Mouse (Mus musculus) macrophage (primary cell): Measurements from ENCODE around the gene Clec2g. TPM values are rescaled to one million over a fixed set of nuclear protein-coding genes. Genes with fewer than 3 reads are reported as not detected.

Experiments used
- H3K27ac ChIP-seq: fragments of 350-480 bp; formaldehyde crosslinking; 2 replicates; pipeline ENCODE4 v1.9.0; 2021
- H3K36me3 ChIP-seq: fragments of 350-480 bp; formaldehyde crosslinking; 2 replicates; pipeline ENCODE4 v1.9.0; 2021; ENCODE audit errors: inconsistent target
- H3K4me3 ChIP-seq: fragments of 350-480 bp; formaldehyde crosslinking; 2 replicates; pipeline ENCODE4 v1.9.0; 2021; ENCODE audit errors: inconsistent target
- H3K79me2 ChIP-seq: fragments of 350-480 bp; formaldehyde crosslinking; 2 replicates; pipeline ENCODE4 v1.9.0; 2021; ENCODE audit errors: inconsistent target
- WGBS: methylation state at CpG from one replicate; pipeline ENCODE4 v1.1.7; 2026; ENCODE audit warnings: inconsistent platforms; ENCODE audit not compliant: missing documents; 5-methylcytosine and 5-hydroxymethylcytosine counted together
- polyA plus RNA-seq: library from polyadenylated mRNA; stranded (reverse); fragments of 250-400 nt; gene quantifications from 3 replicates; pipeline ENCODE4 v1.2.4, GENCODE M21; 2018; ENCODE audit warnings: inconsistent platforms

Clec2g gene
- polyA plus RNA-seq, 1 experiment from 2014 or later: not detected

- H3K27ac ChIP-seq: no peak overlapping the region
- no peak overlapping the region for H3K4me3 ChIP-seq
- 94% methylated on average over 6 of the region's 8 CpGs for WGBS
- no peaks in the 10 kb centered on the region for H3K36me3 ChIP-seq
- H3K79me2 ChIP-seq: no peaks in the 10 kb centered on the region
Observed at GRCm38 (mm10) chr6:129027451-129028248, 93.5 kb downstream of the Clec2g start.

- H3K4me3 ChIP-seq: no peak overlapping the region
- WGBS: 48% methylated on average over 6 of the region's 6 CpGs
- H3K27ac ChIP-seq: no peak overlapping the region
- H3K79me2 ChIP-seq: no peaks in the 10 kb centered on the region
- H3K36me3 ChIP-seq: no peaks in the 10 kb centered on the region
Observed at GRCm38 (mm10) chr6:129030175-129030824, 96.1 kb downstream of the Clec2g start.

GRCm38 (mm10) chr6:129030964-129031363 lies 96.8 kb downstream of the Clec2g start:
- WGBS: 91% methylated on average over 2 of the region's 2 CpGs
- Histone ChIP-seq H3K36me3 (no peaks in the 10 kb centered on the region), H3K79me2 (no peaks in the 10 kb centered on the region), H3K4me3 (no peak overlapping the region), H3K27ac (no peak overlapping the region)

DNA sequence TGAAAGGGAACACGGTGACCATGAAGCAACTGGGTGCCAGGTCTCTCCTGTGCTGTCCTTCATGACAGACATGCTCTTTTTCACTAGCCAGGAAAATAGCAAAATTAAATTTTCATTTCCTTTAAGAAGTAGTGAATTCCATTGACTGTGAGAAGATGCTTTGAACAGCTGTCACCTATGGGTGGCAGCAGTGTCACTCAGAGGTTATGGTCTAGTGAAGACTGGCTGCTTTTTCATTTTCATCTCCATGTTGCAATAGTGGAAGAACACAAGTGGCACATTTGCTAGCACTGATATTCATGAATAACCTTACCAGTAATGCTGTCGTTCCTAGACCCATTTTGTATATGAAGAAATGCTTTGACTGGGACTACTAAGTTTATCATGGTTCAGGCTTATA lies 99.2 kb downstream of the Clec2g start:
- Histone ChIP-seq H3K4me3 (no peak overlapping the region), H3K27ac (no peak overlapping the region), H3K36me3 (no peaks in the 10 kb centered on the region), H3K79me2 (no peaks in the 10 kb centered on the region)
- WGBS: 50% methylated on average over 2 of the region's 2 CpGs

Other genes starting within 250 kb of the Clec2g start
- gene Klrb1, start 211.3 kb upstream of the Clec2g start, polyA plus RNA-seq: not detected in 3 replicates
- 0.22 TPM in 1 of 3 replicates, not detected in the others for gene Klrb1c, start 145.2 kb upstream of the Clec2g start, polyA plus RNA-seq
- gene Gm44511, start 108.1 kb upstream of the Clec2g start, polyA plus RNA-seq: not detected in 3 replicates
- 0.24 TPM in 1 of 3 replicates, not detected in the others for gene Klrb1b, start 108.0 kb upstream of the Clec2g start, polyA plus RNA-seq
- gene Clec2i, start 46.8 kb upstream of the Clec2g start, polyA plus RNA-seq: 4.1 to 7.2 TPM (median 5.9 TPM) in 3 replicates
- 0.64 to 4.3 TPM (median 0.99 TPM) in 3 replicates for gene BC035044, start 43.3 kb upstream of the Clec2g start, polyA plus RNA-seq
- gene Klrb1f, start 111.5 kb downstream of the Clec2g start, polyA plus RNA-seq: 0.14 TPM in 1 of 3 replicates, not detected in the others
- 0.06 TPM in 1 of 3 replicates, not detected in the others for gene Clec2e, start 166.5 kb downstream of the Clec2g start, polyA plus RNA-seq
- gene Clec2d, start 246.2 kb downstream of the Clec2g start, polyA plus RNA-seq: 120 to 201 TPM (median 122 TPM) in 3 replicates